Mouse (Mus musculus) heart, adult 2 months (tissue): Measurements from ENCODE around the gene B4galnt3. TPM values are rescaled to one million over a fixed set of nuclear protein-coding genes. Genes with fewer than 3 reads are reported as not detected.

Experiments
- DNase-seq, 2 experiments: peaks; one replicate each; pipeline ENCODE4 v3.0.0; 2021
- H3K27ac ChIP-seq: fragments of 200-600 bp; 2 replicates; pipeline ENCODE4 v1.8.1; 2022
- H3K27me3 ChIP-seq: fragments of 200-500 bp; 2 replicates; pipeline ENCODE4 v1.6.1; 2012; ENCODE audit warnings: mild to moderate bottlenecking, low read length, inconsistent platforms, mixed read lengths; ENCODE audit not compliant: control insufficient read depth, insufficient read depth
- H3K36me3 ChIP-seq: fragments of 200-500 bp; 2 replicates; pipeline ENCODE4 v1.6.1; 2012; ENCODE audit warnings: low read length, inconsistent platforms; ENCODE audit not compliant: control insufficient read depth, insufficient read depth
- H3K4me1 ChIP-seq: fragments of 200-500 bp; 2 replicates; pipeline ENCODE4 v1.6.1; 2011; ENCODE audit warnings: low read length; ENCODE audit not compliant: control insufficient read depth, insufficient read depth
- H3K4me3 ChIP-seq: fragments of 200-600 bp; 2 replicates; pipeline ENCODE4 v1.8.1; 2022
- H3K79me2 ChIP-seq: fragments of 200-500 bp; replicated peaks from 2 replicates; pipeline ENCODE4 v1.6.1; 2012; ENCODE audit warnings: mild to moderate bottlenecking, inconsistent platforms, low read length, moderate library complexity, mixed read lengths; ENCODE audit not compliant: control insufficient read depth, insufficient read depth
- H3K9ac ChIP-seq: fragments of 200-500 bp; 2 replicates; pipeline ENCODE4 v1.6.1; 2012; ENCODE audit warnings: low read depth, mild to moderate bottlenecking, control low read depth, inconsistent platforms, low read length, mixed read lengths
- CTCF ChIP-seq: fragments of 200-600 bp; IDR thresholded peaks from 2 replicates; pipeline ENCODE4 v1.8.1; 2022; ENCODE audit warnings: antibody characterized with exemption, mild to moderate bottlenecking, moderate library complexity
- EP300 ChIP-seq: fragments of 200-500 bp; IDR thresholded peaks from 2 replicates; pipeline ENCODE4 v1.6.1; 2011; ENCODE audit warnings: low read depth, low read length, control low read depth; ENCODE audit not compliant: insufficient read depth
- POLR2A ChIP-seq: fragments of 200-500 bp; IDR thresholded peaks from 2 replicates; pipeline ENCODE4 v1.6.1; 2011; ENCODE audit warnings: mild to moderate bottlenecking, low read depth, low read length, control low read depth; ENCODE audit not compliant: insufficient read depth
- WGBS: fragments of 180-500 bp; shearing (Covaris S2); methylation state at CpG from one replicate; pipeline ENCODE4 v1.1.7; 2018; 5-methylcytosine and 5-hydroxymethylcytosine counted together
- intact Hi-C: fragments of 180-260 bp; cut with DNase I; formaldehyde crosslinking; loops from one replicate; pipeline ENCODE4 v1.15.1; 2025
- polyA plus RNA-seq: library from polyadenylated mRNA; depleted of rRNA; stranded (reverse); fragments of >200 nt; gene quantifications from 2 replicates; pipeline ENCODE4 v1.2.3, GENCODE M21; 2012
- total RNA-seq, 2 experiments: library from RNA; stranded (reverse); gene quantifications; 2 replicates each; pipeline ENCODE4 v1.2.3; 2021

Gene B4galnt3
- total and polyA plus RNA-seq, 3 experiments = 0.20 to 0.29 (median 0.20) TPM

- Histone ChIP-seq H3K4me1 (peaks cover 7% of the 10 kb centered on the region), H3K27me3 (no peaks in the 10 kb centered on the region), H3K79me2 (no peaks in the 10 kb centered on the region), H3K27ac (no peak overlapping the region), H3K4me3 (no peak overlapping the region), H3K9ac (no peak overlapping the region), H3K36me3 (no peaks in the 10 kb centered on the region)
- intact Hi-C loops = no loop called here
- 72% methylated on average over 8 of the region's 8 CpGs for WGBS
- DNase-seq = no peak
- TF ChIP-seq EP300 (no peak), CTCF (no peak), POLR2A (no peak)
These were observed 121.9 kb downstream of the B4galnt3 start for GRCm38 (mm10) chr6:120172294-120173017.

- WGBS = 39% methylated on average over 4 of the region's 4 CpGs
- intact Hi-C loops = no loop called here
- H3K27ac ChIP-seq = no peak overlapping the region
- H3K36me3 ChIP-seq = no peaks in the 10 kb centered on the region
- H3K4me1 ChIP-seq = no peaks in the 10 kb centered on the region
- H3K4me3 ChIP-seq = no peak overlapping the region
- TF ChIP-seq EP300 (no peak), CTCF (no peak), POLR2A (no peak)
- no peaks in the 10 kb centered on the region for H3K79me2 ChIP-seq
- H3K27me3 ChIP-seq = no peaks in the 10 kb centered on the region
- DNase-seq = no peak
- H3K9ac ChIP-seq = no peak overlapping the region
These were observed 126.8 kb downstream of the B4galnt3 start for GRCm38 (mm10) chr6:120167574-120167973.

DNA sequence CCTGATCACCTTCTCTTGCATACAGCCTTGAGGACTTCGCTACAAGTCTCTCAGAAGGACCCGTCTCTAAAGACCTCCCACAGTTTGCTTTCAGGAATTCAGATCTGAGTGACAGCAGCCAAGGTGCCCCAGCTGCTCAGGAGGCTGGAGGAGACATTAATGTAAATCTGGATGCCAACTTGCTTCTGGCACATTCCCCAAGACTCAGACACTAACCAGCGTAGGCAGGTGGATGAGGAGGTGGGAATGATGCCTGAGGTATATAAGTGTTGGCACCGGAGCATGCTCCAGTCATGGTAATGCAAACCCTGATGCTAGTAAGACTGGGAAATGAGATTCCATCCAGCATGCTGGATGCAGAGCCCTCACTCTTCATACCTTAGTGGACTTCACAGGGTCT lies 129.6 kb downstream of the B4galnt3 start:
- H3K36me3 ChIP-seq = no peaks in the 10 kb centered on the region
- TF ChIP-seq CTCF (no peak), POLR2A (no peak), EP300 (no peak)
- peaks cover under 1% of the 10 kb centered on the region; the same call in 1 of the 2 replicates for H3K4me1 ChIP-seq
- no peak overlapping the region for H3K9ac ChIP-seq
- intact Hi-C loops = no loop called here
- H3K79me2 ChIP-seq = no peaks in the 10 kb centered on the region
- WGBS = 89% methylated on average over 4 of the region's 4 CpGs
- no peak overlapping the region for H3K4me3 ChIP-seq
- no peak overlapping the region for H3K27ac ChIP-seq
- DNase-seq = no peak
- no peaks in the 10 kb centered on the region for H3K27me3 ChIP-seq

DNA sequence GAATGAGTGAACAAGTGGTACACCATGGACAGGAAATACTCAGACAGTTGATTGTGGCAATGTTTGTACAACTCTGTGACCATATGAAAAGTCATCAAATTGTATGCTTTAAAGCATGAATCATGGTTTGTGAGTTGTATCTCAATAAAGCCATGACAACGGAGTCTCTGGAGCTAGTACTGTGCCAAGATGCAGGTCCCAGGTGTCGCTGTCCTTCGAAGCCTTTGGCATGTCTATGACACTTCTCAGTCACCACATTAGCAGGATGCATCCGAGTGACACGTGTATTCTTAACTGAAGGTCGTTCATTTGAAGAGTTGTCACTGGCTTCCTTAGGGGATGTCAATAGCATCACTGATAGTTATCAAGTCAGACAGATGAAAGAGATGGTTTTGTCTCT lies 131.4 kb downstream of the B4galnt3 start:
- Histone ChIP-seq H3K36me3 (no peaks in the 10 kb centered on the region; the same call in 1 of the 2 replicates), H3K79me2 (no peaks in the 10 kb centered on the region), H3K27me3 (no peaks in the 10 kb centered on the region), H3K4me1 (peaks cover 9% of the 10 kb centered on the region), H3K4me3 (no peak overlapping the region), H3K27ac (no peak overlapping the region), H3K9ac (no peak overlapping the region)
- DNase-seq = no peak
- TF ChIP-seq POLR2A = no peak
- TF ChIP-seq EP300 = no peak
- no peak for TF ChIP-seq CTCF
- intact Hi-C loops = no loop called here
- WGBS = 69% methylated on average over 6 of the region's 6 CpGs

- peak; percentile 68 to 77 for DNase-seq
- TF ChIP-seq EP300 (peak; percentile 67; the same call in 1 of the 2 replicates), POLR2A (no peak)
- Histone ChIP-seq H3K27ac (peak overlapping the region; percentile 75), H3K79me2 (no peaks in the 10 kb centered on the region), H3K36me3 (no peaks in the 10 kb centered on the region; the same call in 1 of the 2 replicates), H3K4me1 (peaks cover 13% of the 10 kb centered on the region), H3K27me3 (no peaks in the 10 kb centered on the region), H3K4me3 (no peak overlapping the region), H3K9ac (peak overlapping the region; percentile 32)
- 21% methylated on average over 9 of the region's 9 CpGs for WGBS
- intact Hi-C loops = no loop called here
These were observed 135.0 kb downstream of the B4galnt3 start for GRCm38 (mm10) chr6:120159133-120159901.

- Histone ChIP-seq H3K4me3 (no peak overlapping the region), H3K79me2 (no peaks in the 10 kb centered on the region), H3K27me3 (no peaks in the 10 kb centered on the region), H3K4me1 (peaks cover 13% of the 10 kb centered on the region), H3K9ac (no peak overlapping the region), H3K27ac (no peak overlapping the region), H3K36me3 (no peaks in the 10 kb centered on the region; the same call in 1 of the 2 replicates)
- WGBS = 83% methylated on average over 6 of the region's 6 CpGs
- TF ChIP-seq POLR2A (no peak), CTCF (no peak), EP300 (no peak)
- intact Hi-C loops = no loop called here
- no peak for DNase-seq
These were observed 136.9 kb downstream of the B4galnt3 start for GRCm38 (mm10) chr6:120157479-120157878.
